9 mouse cellular contexts compared by ENCODE assay signal in the genomic region with DNA sequence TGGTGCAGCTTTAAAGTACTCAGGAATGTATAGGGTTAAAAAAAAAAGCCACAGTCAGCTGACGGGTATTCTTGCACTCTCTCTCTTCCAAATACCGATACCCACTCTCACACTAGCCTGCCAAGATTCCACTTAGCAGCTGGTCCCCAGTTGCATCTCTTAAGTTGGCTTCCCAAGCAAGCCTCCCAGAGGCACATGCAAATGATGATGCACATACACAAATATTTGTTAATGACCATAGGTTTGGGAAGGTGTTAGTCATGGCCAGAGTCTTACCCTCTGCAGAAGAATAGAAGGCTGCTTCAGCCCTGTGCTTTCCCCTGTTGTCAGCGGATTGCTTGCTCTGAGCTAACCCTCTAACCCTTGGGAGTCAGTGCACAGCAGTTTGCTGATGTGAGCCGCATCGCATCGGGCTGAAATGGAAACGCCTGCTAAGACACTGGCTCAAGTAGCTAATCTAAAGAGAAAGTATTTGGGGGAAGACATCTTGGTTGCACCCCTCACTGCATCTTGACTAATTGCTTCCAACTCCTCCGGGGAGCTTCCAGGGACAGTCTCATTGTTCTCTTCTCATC. TPM values are rescaled to one million over a fixed set of nuclear protein-coding genes. Genes with fewer than 3 reads are reported as not detected.
DNase-seq lines count a peak whose midpoint lies in the region; ATAC-seq and TF ChIP-seq lines count a peak whose summit lies in the region.
"Had no signal": no experiment of that assay in that cellular context is flagged by ENCODE, and none has a peak within 500 bp of the region (broad histone marks: within the 10 kb centered on the region; RNA-seq: fewer than 3 reads in every experiment).

No protein-coding gene starts in this region.

- TF ChIP-seq CTCF in intestine, postnatal 0 days (IDR thresholded peaks at IDR 0.05; ENCODE audit: low read depth), result no peak

- H3K9ac ChIP-seq in intestine, postnatal 0 days (ENCODE audit: low read depth, low read length), result no peak overlapping the region
- H3K9ac ChIP-seq in midbrain, embryonic 14.5 days (replicated peaks; ENCODE audit: low read length), result peak overlapping the region; percentile 37; the same call in 1 of the 2 replicates
- H3K9ac ChIP-seq: limb, embryonic 12.5 days had no signal

- H3K27ac ChIP-seq in intestine, postnatal 0 days (ENCODE audit: low read depth, low read length), result no peak overlapping the region
- H3K27ac ChIP-seq in midbrain, embryonic 14.5 days (replicated peaks; ENCODE audit: low read depth, low read length), result 0 out of 2 replicates have a peak overlapping the region, but pooled peaks have one; percentile 15
- H3K27ac ChIP-seq: limb, embryonic 12.5 days had no signal

- DNase-seq in thymus, postnatal 4 days, result peak; percentile 6
- DNase-seq in thymus, postnatal 0 days (ENCODE audit: low spot score), result no peak
- peak; percentile 37 to 47 for DNase-seq in frontal cortex, postnatal 14 days (ENCODE audit: low spot score in 2 of 2)
- DNase-seq in midbrain, embryonic 14.5 days, result peak; percentile 57
- no peak for DNase-seq in urinary bladder, postnatal 4 days (ENCODE audit: low spot score in 2 of 2)
- no peak for DNase-seq in spleen, adult 18-20 months

- H3K4me3 ChIP-seq in intestine, postnatal 0 days (ENCODE audit: low read depth, low read length), result no peak overlapping the region
- H3K4me3 ChIP-seq in midbrain, embryonic 14.5 days (replicated peaks; ENCODE audit: low read depth, low read length), result peak overlapping the region; percentile 27
- H3K4me3 ChIP-seq: limb, embryonic 12.5 days had no signal

- no peaks in the 10 kb centered on the region for H3K36me3 ChIP-seq in intestine, postnatal 0 days (ENCODE audit: control insufficient read depth, insufficient read depth)
- no peaks in the 10 kb centered on the region for H3K36me3 ChIP-seq in midbrain, embryonic 14.5 days (ENCODE audit: control insufficient read depth, insufficient read depth, low read length)
- H3K36me3 ChIP-seq: limb, embryonic 12.5 days had no signal

- ATAC-seq in intestine, postnatal 0 days, result no peak
- no peak for ATAC-seq in midbrain, embryonic 14.5 days (ENCODE audit: low FRiP score, low TSS enrichment)
- ATAC-seq in inflammation-experienced regulatory T-cells, adult 6 months, result no peak

- H3K27me3 ChIP-seq in intestine, postnatal 0 days (replicated peaks; ENCODE audit: control insufficient read depth, insufficient read depth, low read length), result no peaks in the 10 kb centered on the region; the same call in 1 of the 2 replicates
- no peaks in the 10 kb centered on the region for H3K27me3 ChIP-seq in midbrain, embryonic 14.5 days (ENCODE audit: control insufficient read depth, insufficient read depth, low read length)

- peak overlapping the region; percentile 27; the same call in 1 of the 2 replicates for H3K4me2 ChIP-seq in intestine, postnatal 0 days (replicated peaks; ENCODE audit: low read depth)
- peak overlapping the region; percentile 55 for H3K4me2 ChIP-seq in midbrain, embryonic 14.5 days (ENCODE audit: low read length)
- H3K4me2 ChIP-seq: limb, embryonic 12.5 days had no signal

- WGBS in intestine, postnatal 0 days, result 11% methylated on average over 8 of the region's 8 CpGs
- under 1% methylated on average over 8 of the region's 8 CpGs for WGBS in midbrain, embryonic 14.5 days

- H3K4me1 ChIP-seq in intestine, postnatal 0 days (replicated peaks; ENCODE audit: control insufficient read depth, insufficient read depth, low read length), result no peaks in the 10 kb centered on the region
- H3K4me1 ChIP-seq in midbrain, embryonic 14.5 days (ENCODE audit: control insufficient read depth, insufficient read depth, low read length), result 0 out of 2 replicates have a peak, but pooled peaks cover 4% of the 10 kb centered on the region

- no peaks in the 10 kb centered on the region for H3K9me3 ChIP-seq in intestine, postnatal 0 days (ENCODE audit: control insufficient read depth)
- no peaks in the 10 kb centered on the region for H3K9me3 ChIP-seq in midbrain, embryonic 14.5 days (ENCODE audit: control insufficient read depth, low read length)
- H3K9me3 ChIP-seq: limb, embryonic 12.5 days had no signal

RNA-seq across cellular contexts. Expression of a gene that starts 39.4 kb away (rescaled TPM):
- polyA plus RNA-seq in thymus, postnatal 0 days (2015; fragmentation: Nextera tagmentation; extraction: Ambion mirVana), result 0.22 and 0.24 TPM in 2 replicates
- 0.31 and 0.47 TPM in 2 replicates for polyA plus RNA-seq in intestine, postnatal 0 days (2015; fragmentation: Nextera tagmentation; extraction: Ambion mirVana)
- polyA plus RNA-seq in midbrain, embryonic 14.5 days (2014; fragmentation: Nextera tagmentation; extraction: Ambion mirVana), result 2.7 TPM in 2 replicates
- polyA plus RNA-seq in inflammation-experienced regulatory T-cells, adult 6 months (2017; shearing (Covaris generic)), result not detected

RNA-seq across cellular contexts. Expression of a gene that starts 55.6 kb away (rescaled TPM):
- polyA plus RNA-seq in thymus, postnatal 0 days (2015; fragmentation: Nextera tagmentation; extraction: Ambion mirVana), result 34.7 and 38.5 TPM in 2 replicates
- 19.3 and 23.7 TPM in 2 replicates for polyA plus RNA-seq in intestine, postnatal 0 days (2015; fragmentation: Nextera tagmentation; extraction: Ambion mirVana)
- 54.8 and 57.3 TPM in 2 replicates for polyA plus RNA-seq in midbrain, embryonic 14.5 days (2014; fragmentation: Nextera tagmentation; extraction: Ambion mirVana)
- 10 to 100 TPM; 18.3 to 28.5 (median 27.7) TPM for polyA plus RNA-seq in inflammation-experienced regulatory T-cells, adult 6 months (2017; shearing (Covaris generic))

Comparison
In these comparisons a context has a peak if more than half of its experiments do, and no peak if none do; other contexts are left out.
1. DNase-seq: peak in thymus, postnatal 4 days (single experiment), frontal cortex, postnatal 14 days (2 of 2) and midbrain, embryonic 14.5 days (single experiment); none in thymus, postnatal 0 days (single experiment), urinary bladder, postnatal 4 days (0 of 2) and spleen, adult 18-20 months (0 of 2).